Mouse (Mus musculus): ENCODE data around the gene Ruvbl2.

DNA sequence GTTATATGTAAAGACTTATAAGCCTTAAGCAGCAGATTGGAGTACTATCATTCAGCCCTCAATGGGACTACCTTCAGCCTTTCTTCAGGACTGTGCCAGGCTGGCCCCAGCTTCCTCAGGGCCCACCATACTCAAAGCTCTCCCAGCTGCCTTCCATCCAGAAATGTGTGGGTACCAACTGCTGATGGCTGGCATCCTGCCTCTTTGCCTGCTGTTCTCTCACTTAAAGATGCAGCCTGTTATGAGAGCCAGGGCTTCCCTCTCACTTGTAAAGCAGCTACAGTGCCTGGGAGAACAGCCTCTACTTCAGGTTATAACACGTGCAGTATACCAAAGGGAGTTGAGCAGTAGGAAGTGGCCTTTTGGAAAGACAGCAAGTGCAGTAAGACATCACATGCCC lies 61.8 kb downstream of the Ruvbl2 start:
- no peak for TF ChIP-seq POLR2A (IDR thresholded peaks at IDR 0.05; ENCODE audit: borderline replicate concordance, extremely low read depth, insufficient read depth, insufficient read length, poor library complexity, severe bottlenecking)
- TF ChIP-seq CTCF (IDR thresholded peaks at IDR 0.05; ENCODE audit: borderline replicate concordance, extremely low read depth, insufficient read depth, insufficient read length), result no peak
